Mouse (Mus musculus): ENCODE measurements around the gene Srp54c.
"Not testable (repeated sequence)": the region's sequence is repeated elsewhere in the genome, so short reads cannot be mapped to it uniquely, and the experiment has no call there.

Gene Srp54c

DNA sequence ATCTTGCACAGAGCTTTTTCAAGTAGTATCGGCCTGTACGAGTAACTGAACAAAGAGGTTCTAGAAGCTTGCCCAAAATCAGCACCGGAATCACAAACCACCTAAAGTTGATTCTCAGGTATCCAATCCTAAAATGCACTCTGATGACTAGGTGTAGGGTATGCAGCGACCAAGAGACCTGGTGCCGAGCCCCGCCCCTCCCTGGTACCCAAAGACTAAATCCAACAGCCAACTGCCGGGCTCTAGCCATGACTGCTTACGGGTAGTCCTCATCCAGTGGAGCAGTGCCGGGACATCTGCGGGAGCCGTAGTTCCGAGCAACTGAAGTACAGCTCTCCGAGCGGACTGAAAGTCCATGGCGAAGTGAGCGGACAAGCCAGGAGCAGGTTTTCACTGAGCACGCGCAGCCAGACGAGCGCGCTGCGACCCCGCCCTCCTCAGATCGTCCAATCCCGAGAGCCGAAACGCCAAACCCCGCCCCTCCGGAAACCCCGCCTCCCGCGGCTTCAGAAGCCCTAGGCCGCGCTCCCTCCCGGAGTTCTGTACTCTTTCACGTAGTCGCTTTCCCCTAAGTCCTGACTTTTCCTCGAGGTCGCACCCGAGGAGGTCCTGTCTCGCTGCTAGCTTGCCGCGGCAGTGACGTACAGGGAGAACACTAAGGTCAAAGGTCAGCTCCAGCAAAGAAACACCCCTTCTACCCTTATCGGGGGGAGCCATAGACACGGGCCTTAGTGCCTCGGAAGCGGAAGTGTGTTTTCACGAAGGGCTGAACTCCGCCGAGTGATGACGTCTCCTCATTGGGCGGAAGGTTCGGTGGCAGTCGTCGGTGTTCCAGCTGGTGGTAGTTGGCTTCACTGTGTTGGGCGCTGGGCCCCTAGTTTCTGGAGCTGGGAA lies at the start of gene Srp54c:
Gene Srp54c (plus strand): TSS at position 543 of the 894 bp plus-strand sequence.
- not testable (repeated sequence) for DNase-seq

DNA sequence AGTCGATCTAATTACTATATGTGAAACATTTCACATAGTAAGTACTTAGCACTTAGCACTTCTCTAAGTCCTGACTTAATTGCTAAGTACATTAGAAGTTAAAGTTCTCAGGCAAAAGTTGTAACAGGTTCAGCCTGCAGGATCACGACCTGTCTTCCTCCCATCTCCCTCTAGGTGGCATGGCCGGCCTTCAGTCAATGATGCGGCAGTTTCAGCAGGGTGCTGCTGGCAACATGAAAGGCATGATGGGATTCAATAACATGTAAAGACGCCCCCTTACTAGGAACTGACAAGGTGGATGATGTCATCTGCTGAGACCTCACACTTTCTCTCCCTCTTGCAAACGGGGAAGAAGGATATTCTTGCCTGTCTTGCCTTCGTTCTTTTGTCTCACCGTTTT lies 42.3 kb upstream of the Srp54c start:
- not testable (repeated sequence) for DNase-seq

DNA sequence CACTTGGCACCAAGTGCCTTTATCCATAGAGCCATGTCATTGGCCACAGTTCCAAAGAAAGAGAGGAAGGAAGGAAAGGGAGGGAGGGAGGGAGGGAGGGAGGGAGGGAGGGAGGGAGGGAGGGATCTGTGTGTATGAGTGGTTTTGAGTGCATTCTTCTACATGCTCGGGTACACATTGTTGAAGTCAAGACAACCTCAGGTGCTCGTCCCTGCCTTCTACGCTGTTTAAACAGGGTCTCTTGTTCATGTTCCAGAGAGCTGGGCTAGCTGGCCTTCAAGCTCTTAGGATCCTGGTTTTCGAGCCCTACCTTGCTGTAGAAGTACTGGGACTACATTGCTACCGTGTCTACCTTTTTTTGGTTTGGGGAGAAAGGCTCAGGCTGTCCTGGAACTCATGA lies 40.8 kb upstream of the Srp54c start:
- not testable (repeated sequence) for DNase-seq

DNA sequence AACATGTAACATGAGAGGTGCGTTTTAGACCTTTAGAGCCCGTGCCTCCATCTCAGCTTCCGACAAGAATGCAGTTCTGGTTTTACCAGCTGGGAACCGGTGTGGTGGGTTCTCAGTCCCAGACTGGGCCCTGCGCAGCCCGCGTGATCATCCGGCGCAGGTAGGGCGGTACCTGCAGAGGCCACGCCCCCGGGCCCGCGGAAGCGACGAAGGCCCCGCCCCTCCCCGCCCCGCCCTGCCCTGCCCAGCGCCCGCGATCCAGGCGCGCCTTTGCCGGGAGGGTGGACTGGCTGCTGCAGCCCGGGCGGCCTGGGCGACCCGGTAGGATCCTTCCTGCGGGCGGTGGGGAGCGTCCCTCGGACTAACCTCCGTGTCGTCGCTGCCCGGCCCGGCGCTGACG lies 30.7 kb upstream of the Srp54c start, which contains the start of gene 1700047I17Rik2:
Gene 1700047I17Rik2 (plus strand): TSS at position 287 of the 400 bp plus-strand sequence.
- not testable (repeated sequence) for DNase-seq

DNA sequence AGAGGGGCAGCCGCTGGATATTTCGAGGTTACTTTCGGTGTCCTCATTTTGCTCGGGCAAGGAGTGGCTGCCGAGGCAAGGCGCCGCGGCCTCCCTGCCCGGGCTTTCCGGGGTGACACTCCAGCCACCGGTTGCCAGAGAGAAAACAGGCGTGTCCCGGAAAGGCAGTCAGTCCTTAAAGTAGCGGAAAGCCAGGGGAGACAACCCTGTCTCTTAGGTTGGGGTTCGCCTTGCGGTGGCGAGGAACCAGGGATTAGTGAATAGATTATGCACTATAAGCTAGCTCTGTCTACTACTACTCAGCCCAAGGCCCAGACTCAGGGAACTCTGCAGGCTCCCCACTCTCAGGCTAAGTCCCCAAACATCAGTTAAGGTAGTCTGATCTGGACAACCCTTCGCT lies 30.2 kb upstream of the Srp54c start:
- not testable (repeated sequence) for DNase-seq

DNA sequence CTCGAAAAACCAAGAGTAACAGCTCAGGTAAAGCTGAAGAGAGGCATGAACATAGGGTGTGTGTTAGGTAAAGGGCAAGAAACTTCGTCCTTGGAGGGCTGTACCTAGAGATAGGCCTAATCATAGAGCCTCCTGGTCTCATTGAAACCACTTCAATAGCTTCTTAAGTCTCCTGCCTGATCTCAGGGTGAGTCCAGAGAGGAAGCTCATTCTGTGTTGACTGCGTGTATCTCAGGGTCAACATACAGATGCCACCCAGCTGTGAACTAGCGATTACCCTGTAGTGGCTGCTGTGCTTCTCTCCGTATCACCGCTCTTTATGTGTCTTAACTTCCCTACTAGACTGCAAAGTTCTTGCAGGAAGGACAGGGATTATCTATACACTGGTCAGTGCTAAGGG lies 17.0 kb upstream of the Srp54c start:
- DNase-seq, result not testable (repeated sequence)

DNA sequence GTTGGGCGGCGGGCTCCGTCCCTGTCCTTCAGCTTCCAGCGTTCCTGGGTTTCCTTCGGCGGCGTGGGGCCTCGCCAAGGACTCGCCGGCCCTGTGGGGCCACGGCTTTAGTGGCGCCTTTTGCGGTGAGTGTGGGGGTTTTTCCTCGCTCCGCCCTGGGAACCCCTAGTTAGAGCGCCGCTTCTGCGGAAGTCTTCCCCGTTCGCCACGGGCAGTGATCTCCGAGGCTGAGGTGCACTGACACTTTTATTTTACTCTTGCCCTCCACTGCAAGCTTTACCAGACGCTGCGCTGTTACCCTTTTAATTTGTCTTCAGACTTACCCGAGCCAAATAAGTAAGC lies 523 bp downstream of the Srp54c start:
- peak; percentile 1 for DNase-seq

DNA sequence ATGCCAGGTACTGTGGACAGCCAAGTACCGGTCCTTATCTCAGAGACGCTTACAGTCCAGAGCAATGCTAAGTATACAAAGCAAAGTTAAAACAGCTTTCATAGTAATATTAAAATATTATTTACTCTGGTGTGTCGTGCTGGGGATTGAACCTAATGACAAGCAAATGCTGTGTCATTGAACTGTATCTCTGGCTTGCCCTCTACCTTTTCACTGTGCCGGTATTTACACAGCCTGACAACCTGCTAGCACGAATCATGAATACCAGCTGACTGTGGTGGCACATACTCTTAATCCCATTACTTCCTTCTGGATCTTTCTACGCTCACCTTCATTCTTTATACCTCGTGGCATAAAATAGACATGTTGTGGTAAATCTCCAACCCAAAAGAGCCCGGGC lies 12.3 kb downstream of the Srp54c start:
- not testable (repeated sequence) for DNase-seq

DNA sequence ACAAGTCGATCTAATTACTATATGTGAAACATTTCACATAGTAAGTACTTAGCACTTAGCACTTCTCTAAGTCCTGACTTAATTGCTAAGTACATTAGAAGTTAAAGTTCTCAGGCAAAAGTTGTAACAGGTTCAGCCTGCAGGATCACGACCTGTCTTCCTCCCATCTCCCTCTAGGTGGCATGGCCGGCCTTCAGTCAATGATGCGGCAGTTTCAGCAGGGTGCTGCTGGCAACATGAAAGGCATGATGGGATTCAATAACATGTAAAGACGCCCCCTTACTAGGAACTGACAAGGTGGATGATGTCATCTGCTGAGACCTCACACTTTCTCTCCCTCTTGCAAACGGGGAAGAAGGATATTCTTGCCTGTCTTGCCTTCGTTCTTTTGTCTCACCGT lies 32.0 kb downstream of the Srp54c start:
- DNase-seq, result not testable (repeated sequence)

DNA sequence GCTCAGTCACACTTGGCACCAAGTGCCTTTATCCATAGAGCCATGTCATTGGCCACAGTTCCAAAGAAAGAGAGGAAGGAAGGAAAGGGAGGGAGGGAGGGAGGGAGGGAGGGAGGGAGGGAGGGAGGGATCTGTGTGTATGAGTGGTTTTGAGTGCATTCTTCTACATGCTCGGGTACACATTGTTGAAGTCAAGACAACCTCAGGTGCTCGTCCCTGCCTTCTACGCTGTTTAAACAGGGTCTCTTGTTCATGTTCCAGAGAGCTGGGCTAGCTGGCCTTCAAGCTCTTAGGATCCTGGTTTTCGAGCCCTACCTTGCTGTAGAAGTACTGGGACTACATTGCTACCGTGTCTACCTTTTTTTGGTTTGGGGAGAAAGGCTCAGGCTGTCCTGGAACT lies 33.4 kb downstream of the Srp54c start:
- DNase-seq, result not testable (repeated sequence)

DNA sequence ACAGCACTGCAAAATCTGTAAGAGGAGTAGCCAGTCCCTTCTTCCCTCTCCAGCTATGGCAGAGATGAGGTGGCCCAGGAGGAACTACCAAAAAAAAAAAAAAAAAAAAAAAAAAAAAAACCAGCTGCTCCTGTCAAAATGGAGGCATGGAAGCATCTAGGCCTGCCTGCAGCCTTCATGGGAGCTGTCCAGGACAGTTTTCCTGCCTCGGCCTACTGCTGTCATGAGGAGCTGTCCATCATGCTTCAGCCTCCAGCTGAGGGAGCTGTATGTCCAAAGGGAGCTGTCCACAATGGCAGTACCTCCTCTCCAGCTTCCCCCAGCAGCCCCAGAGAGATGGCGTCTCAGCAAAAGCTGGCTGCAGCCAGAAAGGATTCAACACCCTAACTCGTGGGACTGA lies 42.3 kb downstream of the Srp54c start:
- no peak for DNase-seq

DNA sequence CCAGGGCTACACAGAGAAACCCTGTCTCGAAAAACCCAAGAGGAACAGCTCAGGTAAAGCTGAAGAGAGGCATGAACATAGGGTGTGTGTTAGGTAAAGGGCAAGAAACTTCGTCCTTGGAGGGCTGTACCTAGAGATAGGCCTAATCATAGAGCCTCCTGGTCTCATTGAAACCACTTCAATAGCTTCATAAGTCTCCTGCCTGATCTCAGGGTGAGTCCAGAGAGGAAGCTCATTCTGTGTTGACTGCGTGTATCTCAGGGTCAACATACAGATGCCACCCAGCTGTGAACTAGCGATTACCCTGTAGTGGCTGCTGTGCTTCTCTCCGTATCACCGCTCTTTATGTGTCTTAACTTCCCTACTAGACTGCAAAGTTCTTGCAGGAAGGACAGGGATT lies 47.6 kb downstream of the Srp54c start:
- DNase-seq, result not testable (repeated sequence)

DNA sequence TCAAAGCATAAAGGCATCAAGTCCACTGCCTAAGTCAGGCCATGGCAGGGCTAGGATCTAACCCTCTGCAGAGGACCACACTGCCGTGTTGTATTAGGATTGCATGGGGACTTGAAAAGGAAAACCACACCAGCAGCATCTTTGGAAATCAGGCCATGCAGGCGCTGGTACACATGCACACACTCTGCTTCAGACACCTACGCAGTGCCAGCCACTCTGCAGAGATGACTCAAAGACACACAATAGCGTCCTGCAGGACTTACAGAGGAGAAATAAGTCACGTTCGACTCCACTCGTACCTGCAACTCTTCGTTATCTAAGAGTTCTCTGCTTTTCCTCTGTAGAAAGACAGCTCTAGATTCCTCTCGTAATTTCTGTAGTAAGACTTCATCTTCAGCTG lies 68.1 kb downstream of the Srp54c start:
- DNase-seq, result no peak

DNA sequence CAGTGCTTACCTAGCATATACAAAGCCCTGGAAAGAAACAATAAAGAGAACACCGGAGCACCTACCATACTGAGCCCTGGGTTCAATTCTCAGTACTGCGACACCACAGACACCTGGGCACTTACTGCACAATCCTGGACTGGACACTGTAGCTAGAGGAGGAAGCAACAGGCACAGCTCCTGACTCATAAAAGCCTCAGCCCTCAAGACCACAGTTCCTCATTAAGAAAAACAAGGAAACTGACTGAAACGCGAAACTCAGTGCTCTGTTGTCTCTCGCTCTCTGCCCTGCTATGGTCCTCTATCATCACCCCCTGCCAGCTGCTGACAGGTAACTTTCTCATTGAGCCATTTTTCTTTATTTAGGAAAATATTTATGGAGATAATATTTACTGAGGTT lies 69.4 kb downstream of the Srp54c start, which contains the start of gene 1110008L16Rik:
Gene 1110008L16Rik (plus strand): TSS at position 242 of the 400 bp plus-strand sequence.
- DNase-seq, result no peak

DNA sequence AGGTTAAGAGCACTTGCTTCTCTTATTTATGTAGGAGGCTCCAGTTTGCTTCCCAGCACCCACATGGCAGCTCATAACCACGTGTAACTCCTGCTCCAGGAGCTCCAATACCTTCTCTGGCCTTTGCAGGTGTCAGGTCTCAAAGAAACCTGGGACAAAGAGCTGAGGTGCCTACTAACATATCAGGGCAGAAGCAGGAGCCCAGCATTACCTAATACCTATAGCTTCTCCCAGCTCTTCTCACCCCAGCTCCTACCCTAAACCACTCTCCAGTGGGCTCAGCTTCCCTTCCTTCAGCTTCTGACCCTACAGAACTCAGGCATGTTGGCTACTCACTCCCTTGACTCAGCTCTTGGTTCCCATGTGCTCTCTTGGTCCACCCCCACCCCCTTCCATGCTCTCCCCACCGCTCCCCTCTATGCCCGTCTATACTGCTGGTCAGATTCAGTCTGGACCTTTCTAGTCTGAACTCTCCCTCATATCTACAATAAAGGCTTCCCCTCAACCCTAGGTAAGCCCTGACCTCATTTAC lies 70.9 kb downstream of the Srp54c start:
- no peak for DNase-seq

DNA sequence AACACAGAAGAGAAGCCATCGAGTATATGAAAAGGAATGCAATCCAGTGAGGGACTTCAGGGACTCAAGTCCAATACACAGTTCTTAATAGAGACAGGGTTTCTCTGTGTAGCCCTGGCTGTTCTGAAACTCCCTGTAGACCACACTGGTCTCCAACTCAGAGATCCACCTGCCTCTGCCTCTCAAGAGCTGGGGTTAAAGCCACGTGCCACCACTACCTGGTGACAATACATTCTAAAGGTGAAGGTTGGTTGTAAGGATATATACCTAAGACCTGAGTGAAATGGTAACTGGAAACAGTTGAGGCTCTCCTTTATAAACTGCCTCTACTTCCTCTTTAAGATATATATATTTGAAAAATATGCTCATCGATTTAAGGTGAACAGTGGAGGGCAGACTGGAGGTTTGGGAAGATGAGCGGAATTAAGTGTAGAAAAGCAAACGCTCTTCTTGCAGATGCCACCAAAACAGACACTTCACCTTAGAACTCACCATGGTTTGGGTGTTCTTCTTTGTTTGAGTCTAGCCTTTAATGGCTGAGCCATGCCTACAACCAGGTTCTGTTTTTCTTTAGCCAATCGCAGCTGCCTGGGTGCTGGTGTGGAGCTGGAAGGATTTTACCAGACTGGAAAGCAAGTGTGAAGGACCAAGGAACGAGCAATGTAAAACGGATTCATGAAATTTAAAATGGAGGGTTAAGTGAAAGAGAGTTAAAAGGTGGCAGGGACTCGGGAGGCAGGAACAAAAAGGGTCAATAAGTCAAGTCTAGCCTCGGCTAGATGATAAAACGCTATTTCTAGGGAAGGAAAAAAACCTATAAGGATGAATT lies 71.7 kb downstream of the Srp54c start:
- no peak for DNase-seq

DNA sequence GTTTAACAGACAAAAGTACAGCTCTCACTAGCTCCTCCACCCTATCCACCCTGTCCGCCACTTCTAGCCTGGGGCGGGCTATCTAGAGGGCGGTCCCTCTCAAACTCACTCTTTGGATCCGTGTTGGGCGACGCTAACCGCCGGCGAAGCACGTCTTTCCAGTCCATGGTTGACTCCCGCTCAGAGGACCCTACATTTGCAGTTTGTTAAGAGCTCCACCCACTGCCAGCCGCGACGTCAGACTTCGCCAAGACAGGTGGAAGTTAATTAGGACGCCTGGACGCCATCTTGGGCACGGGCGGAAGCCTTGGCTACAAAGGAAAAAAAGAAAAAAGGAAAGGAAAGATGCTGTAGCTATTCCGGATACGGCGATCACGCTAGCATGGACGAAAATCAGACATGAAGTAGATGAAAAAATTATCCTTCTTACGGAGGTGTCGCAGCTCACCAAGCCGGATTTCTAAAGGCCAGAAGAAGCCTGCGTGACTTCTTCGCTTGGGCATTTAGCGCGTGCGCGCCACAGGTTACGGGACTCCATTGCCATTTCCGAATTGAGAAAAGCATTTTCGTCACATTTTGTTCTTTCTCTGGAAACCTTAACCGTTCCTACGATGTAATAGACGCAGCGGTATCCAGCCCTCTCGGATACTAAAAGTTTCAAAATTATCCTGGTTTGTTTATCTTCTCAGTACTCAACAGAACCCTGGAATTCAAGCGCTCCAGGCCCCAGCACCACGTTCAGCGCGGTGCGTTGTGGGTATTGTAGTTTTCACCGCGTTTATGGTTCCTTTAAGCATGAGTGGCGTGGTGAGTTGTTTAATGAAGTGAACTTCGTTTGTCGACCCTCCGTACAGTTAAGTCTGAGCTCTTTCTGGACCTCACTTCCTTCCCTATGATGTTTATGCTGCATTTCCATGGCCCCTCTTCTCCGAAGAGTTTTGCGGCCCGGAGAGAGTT lies 72.8 kb downstream of the Srp54c start, which contains the start of gene Ppp2r3c:
Gene Ppp2r3c (minus strand): TSS at position 514 of the 957 bp plus-strand sequence.
- peak; percentile 81 for DNase-seq

DNA sequence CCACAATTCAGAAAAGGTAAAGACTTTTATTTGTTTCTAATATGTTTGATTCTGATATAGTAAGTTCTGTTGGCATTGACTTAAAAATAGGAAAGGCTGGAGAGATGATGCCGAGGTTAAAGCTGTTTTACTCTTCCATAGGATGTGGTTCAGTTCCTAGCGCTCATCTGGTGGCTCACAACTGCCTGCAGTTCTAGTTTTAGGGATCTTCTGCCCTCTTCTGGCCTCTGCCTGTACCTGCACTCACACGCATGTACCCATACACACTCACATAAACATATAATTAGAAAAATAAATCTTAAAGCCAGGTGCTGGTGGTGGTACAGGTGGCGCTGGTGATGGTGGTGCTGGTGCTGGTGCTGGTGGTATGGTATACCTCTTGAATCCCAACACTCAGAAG lies 76.4 kb downstream of the Srp54c start:
- no peak for DNase-seq

DNA sequence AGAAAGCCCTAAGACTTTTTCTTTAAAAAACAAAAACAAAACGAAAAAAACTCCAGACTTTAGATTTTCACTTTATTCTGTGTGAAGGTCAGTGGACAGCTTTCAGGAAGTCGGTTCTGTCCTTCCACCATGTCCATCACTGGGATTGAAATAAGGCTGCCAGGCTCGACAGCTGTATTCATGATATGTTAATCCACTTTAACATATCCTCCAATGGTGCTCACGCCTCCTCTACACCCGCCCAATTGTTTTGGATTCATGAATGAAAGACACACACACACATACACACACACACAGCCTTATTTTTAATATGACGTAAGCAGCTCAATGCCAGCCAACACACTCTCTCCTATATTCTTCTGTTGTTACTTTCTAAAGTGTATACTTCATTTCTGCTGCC lies 77.6 kb downstream of the Srp54c start:
- no peak for DNase-seq

DNA sequence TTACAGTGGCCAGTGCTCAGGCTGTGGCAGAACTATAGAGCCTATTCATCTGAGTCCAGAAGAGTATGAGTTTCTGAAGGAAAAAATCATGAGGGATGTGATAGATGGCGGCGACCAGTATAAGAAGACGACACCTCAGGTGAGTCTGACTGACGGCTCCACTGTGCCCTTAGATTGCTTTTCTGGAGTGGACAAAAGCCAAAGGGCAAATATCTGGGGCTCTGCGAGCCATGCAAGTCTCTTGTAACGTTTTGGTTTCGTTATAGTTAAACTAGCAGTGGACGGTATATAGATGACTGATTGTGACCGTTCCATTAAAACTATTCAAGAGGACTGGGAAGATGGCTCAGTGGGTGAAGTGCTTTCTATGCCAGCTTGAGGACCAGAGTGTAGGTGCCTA lies 78.8 kb downstream of the Srp54c start:
- DNase-seq, result no peak

DNA sequence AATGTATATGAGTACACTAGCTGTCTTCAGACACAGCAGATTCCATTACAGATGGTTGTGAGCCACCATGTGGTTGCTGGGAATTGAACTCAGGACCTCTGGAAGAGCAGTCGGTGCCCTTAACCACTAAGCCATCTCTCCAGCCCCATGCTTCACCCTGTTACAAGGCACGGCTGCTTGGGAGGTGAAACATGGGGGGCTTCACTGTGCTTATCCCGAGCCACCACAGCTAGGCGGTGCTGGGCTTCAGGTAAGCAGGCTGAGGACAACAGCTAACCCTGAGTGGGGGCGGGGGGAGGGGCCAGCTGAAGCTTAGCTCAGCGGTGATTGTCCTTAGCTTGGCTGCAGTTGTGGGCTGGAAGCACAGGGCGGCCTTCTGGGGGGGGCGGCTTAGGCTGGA lies 79.5 kb downstream of the Srp54c start:
- DNase-seq, result no peak

DNA sequence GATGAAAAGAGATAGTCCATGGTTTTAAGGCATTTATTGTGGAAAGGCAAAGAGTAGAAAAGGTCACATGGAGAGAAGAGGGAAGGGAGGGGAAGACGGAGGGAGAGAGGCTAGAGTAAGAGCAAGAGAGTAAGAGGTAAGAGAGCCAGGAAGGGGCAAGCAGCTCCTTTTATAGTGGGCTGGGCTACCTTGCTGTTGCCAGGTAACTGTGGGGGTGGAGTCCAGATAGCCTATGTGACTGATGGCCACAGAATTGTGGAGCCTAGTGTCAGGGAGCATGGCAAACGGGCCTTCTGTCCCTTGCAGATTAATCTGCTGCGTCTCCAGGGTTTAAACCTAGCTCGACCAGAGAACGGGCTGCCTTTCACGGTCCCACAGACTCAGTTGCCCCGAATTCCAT lies 81.9 kb downstream of the Srp54c start:
- no peak for DNase-seq
